Mouse (Mus musculus) embryonic facial prominence, embryonic 12.5 days (tissue): ENCODE measurements around the gene Robo1. TPM values are rescaled to one million over a fixed set of nuclear protein-coding genes. Genes with fewer than 3 reads are reported as not detected.
A peak's percentile ranks its signal among the peaks of the same experiment; 100 is the strongest.

ENCODE experiments used
- ATAC-seq: fragments of 200-750 bp; cut with Nextera tagmentation; 2 replicates; pipeline ENCODE4 v1.8.0; 2017; ENCODE audit not compliant: insufficient number of reproducible peaks, insufficient read depth, low FRiP score, low TSS enrichment
- H3K27ac ChIP-seq: fragments of 300-500 bp; sonication (generic); 2 replicates; pipeline ENCODE4 v1.5.1; 2016; ENCODE audit warnings: mild to moderate bottlenecking
- H3K27me3 ChIP-seq: fragments of 300-500 bp; sonication (generic); 2 replicates; pipeline ENCODE4 v1.6.1; 2016; ENCODE audit warnings: mild to moderate bottlenecking, moderate library complexity
- H3K36me3 ChIP-seq: fragments of 300-500 bp; sonication (generic); 2 replicates; pipeline ENCODE4 v1.6.1; 2016; ENCODE audit warnings: mild to moderate bottlenecking
- H3K4me1 ChIP-seq: fragments of 300-500 bp; sonication (generic); 2 replicates; pipeline ENCODE4 v1.6.1; 2016
- H3K4me2 ChIP-seq: fragments of 300-500 bp; sonication (generic); replicated peaks from 2 replicates; pipeline ENCODE4 v1.6.1; 2016; ENCODE audit warnings: mild to moderate bottlenecking, moderate library complexity
- H3K4me3 ChIP-seq: fragments of 300-500 bp; sonication (generic); 2 replicates; pipeline ENCODE4 v1.5.1; 2016; ENCODE audit warnings: mild to moderate bottlenecking
- H3K9ac ChIP-seq: fragments of 300-500 bp; sonication (generic); 2 replicates; pipeline ENCODE4 v1.6.1; 2016; ENCODE audit warnings: mild to moderate bottlenecking, moderate library complexity
- H3K9me3 ChIP-seq: fragments of 300-500 bp; sonication (generic); 2 replicates; pipeline ENCODE4 v1.6.1; 2016; ENCODE audit warnings: mild to moderate bottlenecking, moderate library complexity
- WGBS: fragments of 180-500 bp; shearing (Covaris S2); methylation state at CpG from one replicate; pipeline ENCODE4 v1.1.7; 2016; 5-methylcytosine and 5-hydroxymethylcytosine counted together
- polyA plus RNA-seq: library from polyadenylated mRNA; unstranded; fragments of >200 nt; fragmentation: Nextera tagmentation; extraction: Ambion mirVana; gene quantifications from 2 replicates; pipeline ENCODE4 v1.2.1, GENCODE M21; 2016

Robo1 gene
- polyA plus RNA-seq, 1 experiment from 2014 or later = 77.9 TPM

DNA sequence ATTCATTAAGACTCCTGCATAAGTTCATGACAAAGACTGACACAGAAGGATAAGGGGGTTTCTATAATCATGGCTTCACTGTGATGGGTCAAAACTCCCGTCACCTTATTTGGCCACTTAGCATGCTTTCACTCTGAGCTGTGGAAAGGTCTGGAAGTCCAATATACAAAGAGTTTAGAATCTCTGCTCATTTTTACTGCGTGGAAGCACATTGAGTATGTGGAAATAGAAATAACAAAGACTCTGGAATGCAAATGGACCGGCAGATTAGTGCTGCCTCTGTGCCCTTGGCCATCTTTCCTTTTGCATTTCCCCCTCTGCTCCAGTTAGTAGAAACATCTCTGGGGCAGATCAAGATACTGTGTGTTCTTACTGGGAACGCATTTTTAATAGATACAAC lies 697.7 kb downstream of the Robo1 start:
- 81% methylated on average over 4 of the region's 4 CpGs for WGBS
- H3K27me3 ChIP-seq = no peaks in the 10 kb centered on the region
- H3K4me1 ChIP-seq = 0 out of 2 replicates have a peak, but pooled peaks cover 4% of the 10 kb centered on the region
- H3K9me3 ChIP-seq = no peaks in the 10 kb centered on the region
- H3K36me3 ChIP-seq = peaks cover 30% of the 10 kb centered on the region
- H3K4me2 ChIP-seq = no peak overlapping the region
- ATAC-seq = no peak
- H3K4me3 ChIP-seq = no peak overlapping the region
- no peak overlapping the region for H3K9ac ChIP-seq
- H3K27ac ChIP-seq = no peak overlapping the region

DNA sequence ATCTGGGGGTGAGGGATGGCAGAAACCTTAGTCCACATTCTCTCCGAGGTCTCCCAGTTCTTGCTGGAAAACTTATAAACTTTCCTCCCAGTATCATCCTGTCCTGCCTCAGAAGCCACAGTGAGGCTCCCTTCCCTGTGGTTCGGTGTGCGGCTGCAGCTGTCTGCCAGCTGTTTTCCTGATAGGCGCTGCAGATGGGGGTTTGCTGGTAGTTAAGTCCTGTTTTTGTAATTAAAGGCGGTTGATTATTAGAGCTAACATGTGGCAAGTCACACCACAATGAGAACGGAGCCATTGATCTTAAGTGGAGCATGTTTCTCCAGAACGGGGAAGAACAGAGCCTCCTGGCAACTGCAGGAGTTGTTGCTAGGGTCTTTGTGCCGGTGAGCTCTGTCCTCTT lies 699.3 kb downstream of the Robo1 start:
- Histone ChIP-seq H3K4me1 (0 out of 2 replicates have a peak, but pooled peaks cover 4% of the 10 kb centered on the region), H3K27ac (0 out of 2 replicates have a peak overlapping the region, but pooled peaks have one; percentile 19), H3K27me3 (no peaks in the 10 kb centered on the region), H3K36me3 (peaks cover 38% of the 10 kb centered on the region), H3K9ac (no peak overlapping the region), H3K4me2 (0 out of 2 replicates have a peak overlapping the region, but pooled peaks have one; percentile 5), H3K4me3 (no peak overlapping the region), H3K9me3 (no peaks in the 10 kb centered on the region)
- ATAC-seq = no peak
- WGBS = 36% methylated on average over 8 of the region's 8 CpGs

DNA sequence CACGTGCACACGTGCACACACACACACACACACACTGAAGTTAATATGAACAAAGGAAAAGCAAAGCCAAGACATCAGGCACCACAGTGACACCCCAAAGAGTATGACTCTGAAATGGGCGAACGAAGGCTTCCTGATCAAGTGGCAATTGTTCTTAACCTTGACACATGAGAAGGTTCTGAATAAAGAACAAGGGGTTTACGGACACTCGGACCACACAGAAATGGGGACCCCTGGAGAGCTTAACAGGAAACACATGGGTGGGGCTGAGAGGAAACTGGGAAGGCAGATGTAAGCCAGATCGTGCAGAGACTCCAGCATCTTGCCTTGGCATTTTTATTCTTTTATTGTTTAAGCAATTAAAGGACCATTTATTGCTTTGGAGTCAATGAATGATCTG lies 703.2 kb downstream of the Robo1 start:
- 52% methylated on average over 7 of the region's 7 CpGs for WGBS
- no peak overlapping the region for H3K27ac ChIP-seq

GRCm38 (mm10) chr16:73012926-73013325 lies 704.8 kb downstream of the Robo1 start:
- ATAC-seq = no peak
- WGBS = 95% methylated on average over 11 of the region's 11 CpGs
- H3K27ac ChIP-seq = no peak overlapping the region

More for the DNA sequence above, 703.2 kb downstream of the Robo1 start:
- Histone ChIP-seq H3K27me3 (no peaks in the 10 kb centered on the region), H3K9me3 (no peaks in the 10 kb centered on the region), H3K4me2 (no peak overlapping the region), H3K36me3 (peaks cover 31% of the 10 kb centered on the region), H3K4me1 (peaks cover 8% of the 10 kb centered on the region; the same call in 1 of the 2 replicates), H3K4me3 (no peak overlapping the region), H3K9ac (no peak overlapping the region)
- no peak for ATAC-seq

GRCm38 (mm10) chr16:73014544-73014943 lies 706.4 kb downstream of the Robo1 start:
- H3K4me1 ChIP-seq = peaks cover 4% of the 10 kb centered on the region; the same call in 1 of the 2 replicates
- H3K27ac ChIP-seq = no peak overlapping the region
- no peaks in the 10 kb centered on the region for H3K27me3 ChIP-seq
- H3K4me3 ChIP-seq = no peak overlapping the region
- peaks cover 32% of the 10 kb centered on the region for H3K36me3 ChIP-seq
- H3K9ac ChIP-seq = no peak overlapping the region
- no peak for ATAC-seq
- no peaks in the 10 kb centered on the region for H3K9me3 ChIP-seq
- no peak overlapping the region for H3K4me2 ChIP-seq
- 74% methylated on average over 8 of the region's 8 CpGs for whole genome bisulfite sequencing

More at GRCm38 (mm10) chr16:73012926-73013325, 704.8 kb downstream of the Robo1 start:
- no peaks in the 10 kb centered on the region for H3K27me3 ChIP-seq
- H3K4me2 ChIP-seq = no peak overlapping the region
- H3K9me3 ChIP-seq = no peaks in the 10 kb centered on the region
- H3K4me3 ChIP-seq = no peak overlapping the region
- H3K9ac ChIP-seq = no peak overlapping the region
- H3K36me3 ChIP-seq = peaks cover 34% of the 10 kb centered on the region
- peaks cover 4% of the 10 kb centered on the region; the same call in 1 of the 2 replicates for H3K4me1 ChIP-seq

- H3K4me2 ChIP-seq = no peak overlapping the region
- peaks cover 20% of the 10 kb centered on the region for H3K36me3 ChIP-seq
- no peaks in the 10 kb centered on the region for H3K27me3 ChIP-seq
- ATAC-seq = no peak
- 84% methylated on average over 4 of the region's 4 CpGs for WGBS
- peaks cover 4% of the 10 kb centered on the region; the same call in 1 of the 2 replicates for H3K4me1 ChIP-seq
- H3K27ac ChIP-seq = 0 out of 2 replicates have a peak overlapping the region, but pooled peaks have one; percentile 9
- H3K9me3 ChIP-seq = no peaks in the 10 kb centered on the region
- no peak overlapping the region for H3K9ac ChIP-seq
- no peak overlapping the region for H3K4me3 ChIP-seq
These were observed 707.9 kb downstream of the Robo1 start for GRCm38 (mm10) chr16:73015976-73016375.

GRCm38 (mm10) chr16:73016801-73017200 lies 708.7 kb downstream of the Robo1 start:
- Histone ChIP-seq H3K4me3 (no peak overlapping the region), H3K27me3 (no peaks in the 10 kb centered on the region)
- no peak for ATAC-seq

DNA sequence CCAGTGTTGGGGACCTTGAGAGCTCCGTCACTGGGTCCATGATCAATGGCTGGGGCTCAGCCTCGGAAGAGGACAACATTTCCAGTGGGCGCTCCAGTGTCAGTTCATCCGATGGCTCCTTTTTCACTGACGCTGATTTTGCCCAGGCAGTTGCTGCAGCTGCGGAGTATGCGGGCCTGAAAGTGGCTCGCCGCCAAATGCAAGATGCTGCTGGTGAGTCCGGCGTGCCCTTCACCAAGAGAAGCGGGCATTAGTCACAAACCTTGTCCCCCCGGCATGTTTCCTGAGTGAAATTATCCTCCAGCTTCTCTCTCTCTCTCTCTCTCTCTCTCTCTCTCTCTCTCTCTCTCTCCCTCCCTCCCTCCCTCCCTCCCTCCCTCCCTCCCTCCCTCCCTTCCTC lies 716.2 kb downstream of the Robo1 start:
- ATAC-seq = no peak
- Histone ChIP-seq H3K9me3 (no peaks in the 10 kb centered on the region), H3K4me3 (no peak overlapping the region), H3K36me3 (peaks cover 26% of the 10 kb centered on the region), H3K4me1 (no peaks in the 10 kb centered on the region), H3K27ac (no peak overlapping the region), H3K27me3 (no peaks in the 10 kb centered on the region), H3K9ac (no peak overlapping the region), H3K4me2 (no peak overlapping the region)
- 95% methylated on average over 13 of the region's 13 CpGs for WGBS

More at GRCm38 (mm10) chr16:73016801-73017200, 708.7 kb downstream of the Robo1 start:
- Histone ChIP-seq H3K9ac (no peak overlapping the region), H3K36me3 (peaks cover 12% of the 10 kb centered on the region), H3K27ac (no peak overlapping the region), H3K4me1 (peaks cover 4% of the 10 kb centered on the region; the same call in 1 of the 2 replicates), H3K4me2 (no peak overlapping the region), H3K9me3 (no peaks in the 10 kb centered on the region)
- whole genome bisulfite sequencing = 48% methylated on average over 7 of the region's 7 CpGs

DNA sequence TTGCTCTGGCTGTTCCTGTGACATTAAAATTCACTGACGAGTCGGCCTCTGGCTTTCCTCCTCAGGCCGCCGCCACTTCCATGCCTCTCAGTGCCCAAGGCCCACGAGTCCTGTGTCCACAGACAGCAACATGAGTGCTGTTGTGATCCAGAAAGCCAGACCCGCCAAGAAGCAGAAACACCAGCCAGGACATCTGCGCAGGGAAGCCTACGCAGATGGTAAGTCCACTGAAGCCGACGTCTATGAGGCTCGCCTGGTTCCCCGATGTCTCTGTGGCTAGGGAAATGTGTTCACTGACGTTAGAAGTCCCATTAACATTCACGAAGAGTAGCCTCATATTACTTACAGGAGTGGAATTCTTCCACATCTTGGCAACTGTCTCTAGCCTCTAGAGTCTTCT lies 719.6 kb downstream of the Robo1 start:
- H3K4me1 ChIP-seq = no peaks in the 10 kb centered on the region
- H3K9ac ChIP-seq = no peak overlapping the region
- H3K4me2 ChIP-seq = no peak overlapping the region
- H3K27ac ChIP-seq = no peak overlapping the region
- H3K9me3 ChIP-seq = no peaks in the 10 kb centered on the region
- no peak overlapping the region for H3K4me3 ChIP-seq
- no peaks in the 10 kb centered on the region for H3K27me3 ChIP-seq
- no peak for ATAC-seq
- H3K36me3 ChIP-seq = peaks cover 21% of the 10 kb centered on the region
- 83% methylated on average over 14 of the region's 14 CpGs for WGBS

DNA sequence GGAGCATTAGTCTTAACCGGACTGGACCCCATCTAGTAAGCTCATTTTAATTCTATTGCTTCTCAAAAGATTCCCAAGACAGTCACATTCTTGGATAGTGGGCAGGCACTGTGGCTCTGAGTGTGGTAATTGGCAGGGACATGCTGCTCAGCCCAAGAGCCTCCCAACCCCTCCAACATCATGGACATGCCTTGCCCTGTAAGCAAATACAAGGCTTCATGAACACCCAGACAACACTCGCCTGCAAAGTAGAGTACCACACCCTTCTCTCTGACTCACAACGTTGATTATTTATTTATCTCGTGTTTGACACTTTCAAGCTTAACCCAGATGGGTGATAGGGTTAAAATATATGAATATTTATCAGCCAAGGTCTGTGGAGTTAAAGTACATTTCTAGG lies 722.9 kb downstream of the Robo1 start:
- Histone ChIP-seq H3K4me3 (no peak overlapping the region), H3K4me1 (no peaks in the 10 kb centered on the region)

GRCm38 (mm10) chr16:73035210-73035985 lies 727.3 kb downstream of the Robo1 start:
- no peak overlapping the region for H3K27ac ChIP-seq
- 92% methylated on average over 20 of the region's 20 CpGs for WGBS
- no peaks in the 10 kb centered on the region for H3K27me3 ChIP-seq
- H3K9ac ChIP-seq = no peak overlapping the region
- no peaks in the 10 kb centered on the region for H3K4me1 ChIP-seq
- no peak overlapping the region for H3K4me2 ChIP-seq
- peaks cover 38% of the 10 kb centered on the region for H3K36me3 ChIP-seq
- ATAC-seq = no peak
- no peaks in the 10 kb centered on the region for H3K9me3 ChIP-seq
- no peak overlapping the region for H3K4me3 ChIP-seq

More for the DNA sequence above, 722.9 kb downstream of the Robo1 start:
- no peak overlapping the region for H3K9ac ChIP-seq
- peaks cover 12% of the 10 kb centered on the region for H3K36me3 ChIP-seq
- no peaks in the 10 kb centered on the region for H3K9me3 ChIP-seq
- H3K4me2 ChIP-seq = no peak overlapping the region
- ATAC-seq = no peak
- 84% methylated on average over 4 of the region's 4 CpGs for WGBS
- H3K27ac ChIP-seq = no peak overlapping the region
- H3K27me3 ChIP-seq = no peaks in the 10 kb centered on the region

DNA sequence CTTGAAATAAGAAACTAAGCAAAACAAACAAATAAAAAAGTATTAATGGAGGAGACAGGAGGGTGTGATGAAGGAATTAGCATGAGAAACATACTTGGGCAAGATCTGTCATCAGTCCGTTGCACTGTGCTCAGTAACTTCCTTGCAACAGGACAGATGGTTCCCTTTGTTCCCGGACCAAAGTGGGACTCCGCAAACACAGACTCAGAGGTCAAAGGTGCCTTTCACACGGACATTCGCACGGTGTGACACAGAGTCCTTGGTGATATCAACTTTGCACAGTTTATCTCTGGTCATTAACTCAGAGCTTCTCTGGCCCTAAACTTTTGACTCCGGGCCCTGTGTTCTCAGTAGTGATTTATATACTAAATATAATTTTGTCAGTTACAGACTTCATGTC lies 730.4 kb downstream of the Robo1 start:
- H3K4me3 ChIP-seq = no peak overlapping the region
- H3K4me2 ChIP-seq = no peak overlapping the region
- H3K36me3 ChIP-seq = peaks cover 64% of the 10 kb centered on the region
- 0 out of 2 replicates have a peak, but pooled peaks cover 8% of the 10 kb centered on the region for H3K9me3 ChIP-seq
- 70% methylated on average over 7 of the region's 7 CpGs for WGBS
- no peaks in the 10 kb centered on the region for H3K4me1 ChIP-seq
- ATAC-seq = no peak
- H3K27me3 ChIP-seq = no peaks in the 10 kb centered on the region
- no peak overlapping the region for H3K27ac ChIP-seq
- H3K9ac ChIP-seq = no peak overlapping the region
